Mouse (Mus musculus) thymus, postnatal 14 days (tissue): ENCODE measurements at regions not wholly inside any gene's neighbourhood (a gene's known extent, or its start where the extent isn't known, plus 50 kb on each side); places are given as distances from the start of the nearest gene placed in this dataset.

ENCODE experiments used
- DNase-seq: peaks from one replicate; pipeline ENCODE4 v3.0.0; 2021

DNA sequence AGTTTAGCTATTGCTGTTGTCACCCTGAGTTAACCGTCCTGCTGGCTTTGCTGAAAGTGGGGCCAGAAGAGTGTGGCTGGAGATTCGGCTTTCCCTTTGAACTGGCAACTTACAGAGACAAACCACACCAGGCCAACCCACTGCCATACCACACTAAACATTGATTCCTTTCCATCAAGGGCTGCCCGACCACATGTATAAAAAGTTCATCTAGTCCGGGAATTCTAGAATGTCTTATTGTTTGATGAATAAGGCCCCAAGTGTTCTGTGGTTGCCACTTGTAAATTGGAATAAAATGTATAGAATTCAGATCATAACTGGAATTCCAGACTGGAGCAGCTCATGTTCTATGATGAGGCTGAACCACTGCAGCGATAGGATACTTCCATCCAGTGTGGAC lies 381.0 kb upstream of the Ubash3b start:
- no peak for DNase-seq

DNA sequence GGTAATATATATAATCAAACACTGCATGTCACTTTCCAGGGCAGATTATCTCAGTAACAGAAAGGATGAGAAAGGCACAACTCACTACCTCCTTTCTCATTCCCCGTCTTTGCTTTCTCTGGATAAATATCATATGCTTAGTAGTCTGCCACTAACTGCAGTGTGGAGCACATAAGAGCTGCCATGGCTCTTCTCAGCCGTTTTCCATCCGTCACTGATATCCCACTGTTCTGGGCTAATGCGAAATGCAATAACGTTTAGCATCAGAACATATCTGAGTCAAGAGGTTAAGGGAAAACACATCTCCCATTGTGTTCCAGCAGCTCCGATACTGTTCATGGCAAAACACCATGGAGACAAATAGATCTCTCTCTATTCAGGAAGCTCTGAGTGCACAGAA lies 379.8 kb upstream of the Ubash3b start:
- no peak for DNase-seq

DNA sequence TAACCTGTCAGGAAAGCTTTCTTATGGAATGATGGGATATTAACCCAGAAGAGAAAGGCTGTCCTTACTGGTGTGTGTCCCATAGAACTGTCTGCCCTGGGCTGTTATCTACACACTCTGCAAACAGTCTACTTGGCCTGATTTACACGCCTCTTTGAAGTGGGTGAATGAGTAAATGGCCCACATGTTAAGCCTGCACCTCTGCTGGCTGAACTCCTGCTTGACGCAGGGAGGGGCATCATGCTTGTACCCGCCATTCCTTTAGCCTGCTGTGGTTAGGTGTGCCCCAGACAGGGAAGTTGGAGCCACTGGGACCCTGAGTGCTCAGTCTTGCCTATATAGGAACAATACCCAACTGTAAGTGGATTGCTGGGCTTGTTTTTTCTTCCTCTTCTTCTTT lies 371.3 kb upstream of the Ubash3b start:
- DNase-seq, result no peak

DNA sequence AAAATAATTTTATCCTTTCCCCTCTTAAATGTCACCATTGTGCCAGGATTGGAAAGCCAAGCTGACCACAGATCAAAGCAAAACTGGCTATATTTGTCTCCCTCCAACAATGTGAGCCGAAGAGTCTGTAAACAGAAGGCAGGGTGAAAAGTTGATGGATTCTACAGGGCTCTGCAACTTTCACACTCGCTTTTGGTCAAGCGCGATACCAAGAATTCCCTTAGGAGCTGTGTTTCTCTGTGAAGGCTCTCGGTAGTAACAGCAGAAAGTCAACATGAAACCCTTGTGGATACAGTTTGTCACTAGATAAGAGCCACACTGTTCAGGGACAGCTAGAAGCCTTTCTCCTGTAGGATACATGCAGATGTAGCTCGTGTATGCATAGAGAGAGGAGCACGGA lies 370.8 kb upstream of the Ubash3b start:
- no peak for DNase-seq

DNA sequence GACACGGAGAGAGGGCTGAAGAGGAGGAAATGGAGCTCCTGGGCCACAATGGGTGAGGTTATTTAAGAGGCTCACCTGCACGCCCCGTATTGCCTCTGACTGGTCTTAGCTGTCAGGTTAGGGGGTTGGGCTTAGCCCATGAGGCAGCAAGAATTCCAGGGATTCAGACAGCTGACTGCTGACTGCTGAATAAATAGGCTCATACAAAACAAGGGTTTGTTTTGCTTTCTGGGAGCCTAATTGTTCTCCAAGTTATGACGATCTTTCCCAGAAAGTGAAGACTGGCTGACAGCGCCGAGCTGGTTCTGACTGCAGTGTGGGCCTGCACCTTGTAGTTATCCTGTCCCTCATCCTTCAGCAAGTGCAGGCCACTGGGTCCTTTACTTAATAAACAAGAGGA lies 370.1 kb upstream of the Ubash3b start:
- no peak for DNase-seq

DNA sequence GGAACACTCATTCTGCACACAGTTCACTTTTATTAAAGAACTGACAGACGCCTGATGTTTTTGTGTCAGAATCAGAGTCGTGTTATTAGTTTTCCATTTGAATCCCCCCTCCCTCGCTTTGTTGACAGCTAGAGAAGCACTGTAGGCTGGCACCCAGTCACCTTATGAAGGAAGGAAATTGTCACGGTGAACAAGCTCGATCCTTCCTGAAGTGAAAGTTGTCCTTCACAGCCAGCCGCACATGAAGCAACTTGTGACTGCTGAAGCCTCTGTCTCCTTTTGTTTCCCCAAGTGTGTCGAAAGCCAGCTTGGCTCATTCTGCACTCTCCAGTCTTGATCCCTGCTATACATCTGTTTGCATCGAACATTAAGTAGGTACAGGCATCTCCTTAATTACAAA lies 364.6 kb upstream of the Ubash3b start:
- no peak for DNase-seq

DNA sequence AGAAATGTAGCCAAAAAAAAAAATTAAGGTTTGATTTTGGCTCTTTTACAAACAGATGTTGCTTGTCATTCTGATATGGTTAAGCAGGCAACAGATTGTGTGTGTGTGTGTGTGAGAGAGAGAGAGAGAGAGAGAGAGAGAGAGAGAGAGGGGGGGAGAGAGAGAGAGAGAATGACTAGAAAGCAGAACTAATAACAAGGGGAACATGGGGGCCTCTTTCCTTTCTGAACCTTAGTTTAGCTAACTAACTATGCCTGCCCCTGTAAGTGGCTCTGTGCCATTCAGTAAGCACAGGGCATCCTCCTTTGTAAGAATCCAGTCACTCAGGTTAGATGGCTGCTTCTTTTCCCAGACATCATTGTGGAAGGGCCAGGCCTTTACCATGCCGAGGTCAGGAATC lies 364.0 kb upstream of the Ubash3b start:
- DNase-seq, result no peak

DNA sequence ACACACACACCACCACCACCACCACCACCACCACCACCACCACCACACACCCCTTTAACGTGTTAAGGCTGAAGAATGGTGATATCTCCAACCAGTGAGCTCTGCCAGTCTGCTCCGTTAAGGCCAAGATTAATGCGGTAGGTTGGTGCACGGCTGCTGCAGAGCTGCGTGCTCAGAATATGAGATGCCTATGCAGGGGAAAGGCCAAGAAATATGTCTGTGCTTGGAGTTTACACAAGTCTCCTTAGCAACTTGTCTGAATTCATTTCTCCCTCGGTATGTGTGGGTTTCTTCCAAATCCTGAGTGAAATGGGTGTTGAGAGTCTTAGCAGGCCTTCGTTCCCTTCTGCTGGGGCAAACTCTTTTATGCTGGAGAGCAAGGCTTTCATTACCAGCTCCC lies 363.1 kb upstream of the Ubash3b start:
- DNase-seq, result no peak

DNA sequence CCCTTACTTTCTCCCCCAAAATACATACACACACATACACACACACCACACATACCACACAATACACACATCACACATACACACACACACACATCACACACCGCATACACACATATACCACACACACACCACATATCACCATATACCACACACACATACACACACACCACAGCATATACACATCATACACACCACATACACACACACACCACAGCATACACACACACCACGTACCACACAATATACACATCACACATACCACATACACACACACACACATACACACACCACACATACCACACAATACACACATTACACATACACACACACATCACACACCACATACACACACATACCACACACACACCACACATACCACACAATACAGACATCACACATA lies 362.5 kb upstream of the Ubash3b start:
- DNase-seq, result no peak

DNA sequence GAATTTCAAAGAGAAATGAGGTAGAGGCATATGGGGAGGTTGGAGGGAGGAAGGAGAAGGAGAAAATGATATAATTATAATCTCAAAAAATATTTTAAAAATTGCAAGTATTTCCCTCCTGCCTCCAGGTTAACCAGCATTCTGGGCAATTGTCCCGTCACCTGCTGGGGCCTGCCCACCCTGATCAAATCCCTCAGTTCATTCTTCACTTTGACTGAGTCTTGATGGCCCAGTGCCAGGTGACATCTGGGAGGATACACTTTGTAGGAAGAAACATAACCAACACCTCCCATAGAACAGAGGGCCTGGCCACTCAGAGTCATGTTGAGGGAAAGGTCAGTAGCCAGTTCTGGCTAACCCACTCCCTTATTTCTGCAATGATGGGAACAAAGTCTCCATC lies 360.8 kb upstream of the Ubash3b start:
- no peak for DNase-seq

DNA sequence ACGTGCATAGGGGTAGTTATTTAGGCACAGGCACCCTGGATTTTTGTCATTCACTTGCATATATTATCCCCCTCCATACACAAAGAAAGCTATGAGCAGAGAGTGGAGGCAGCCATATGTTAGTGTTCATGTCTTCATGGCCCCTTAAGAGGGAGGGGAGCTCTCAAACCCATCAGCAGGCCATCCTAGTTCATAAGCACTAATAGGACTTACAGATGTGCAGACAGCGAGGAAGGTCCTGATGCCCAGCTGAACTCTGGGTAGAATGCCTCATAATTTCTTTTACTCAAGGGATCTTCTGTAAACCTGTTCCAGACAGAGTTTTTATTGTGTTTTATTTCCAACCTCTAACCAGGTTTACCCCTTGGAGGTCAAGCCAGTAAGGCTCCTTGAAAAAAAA lies 356.3 kb upstream of the Ubash3b start:
- no peak for DNase-seq

DNA sequence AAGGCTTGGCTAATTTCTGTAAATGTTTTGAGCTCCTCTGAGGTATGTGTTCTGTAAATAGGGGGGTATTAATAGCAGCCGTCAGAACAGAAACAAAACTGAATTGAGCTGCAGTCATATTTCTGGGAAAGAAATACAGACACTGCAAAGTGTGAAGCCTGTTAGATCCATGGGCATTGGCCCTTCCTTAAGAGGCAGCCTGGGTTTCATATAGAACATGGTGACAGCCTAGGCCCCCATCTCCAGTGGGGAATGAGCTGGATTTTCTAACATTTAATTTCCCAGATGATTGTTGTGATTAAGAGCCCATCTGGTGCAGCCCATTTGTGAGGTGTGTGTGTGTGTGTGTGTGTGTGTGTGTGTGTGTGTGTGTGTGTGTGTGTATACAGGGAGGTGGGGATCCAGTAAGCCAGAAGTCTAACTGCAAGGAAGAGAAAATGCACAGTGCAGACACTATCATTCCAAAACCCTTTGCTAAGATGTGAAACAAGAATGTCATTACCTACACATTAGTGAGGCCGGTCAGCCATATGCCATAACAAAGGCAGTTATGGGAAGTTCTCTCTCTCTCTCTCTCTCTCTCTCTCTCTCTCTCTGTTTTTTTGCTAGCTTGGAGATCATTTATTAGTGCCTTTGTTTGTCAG lies 355.7 kb upstream of the Ubash3b start:
- DNase-seq, result no peak

DNA sequence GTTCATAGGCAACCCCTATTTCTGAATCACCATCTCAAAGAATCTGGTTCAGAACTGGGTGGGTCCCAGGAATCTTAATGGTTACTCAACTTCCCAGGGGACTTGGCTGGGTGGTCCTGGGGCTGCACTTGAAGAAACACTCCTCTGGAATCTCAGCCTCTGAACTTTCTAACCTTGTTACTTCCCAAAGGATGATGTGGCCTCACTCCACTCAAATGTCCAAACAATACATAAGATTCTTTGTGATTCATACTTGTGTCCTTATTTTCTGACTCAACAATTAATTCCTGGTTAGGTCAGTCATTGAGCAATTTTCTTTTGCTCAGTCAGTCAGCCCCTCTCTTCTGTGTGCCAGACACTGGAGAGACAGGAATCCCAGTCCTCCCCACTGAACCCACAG lies 353.7 kb upstream of the Ubash3b start:
- no peak for DNase-seq

DNA sequence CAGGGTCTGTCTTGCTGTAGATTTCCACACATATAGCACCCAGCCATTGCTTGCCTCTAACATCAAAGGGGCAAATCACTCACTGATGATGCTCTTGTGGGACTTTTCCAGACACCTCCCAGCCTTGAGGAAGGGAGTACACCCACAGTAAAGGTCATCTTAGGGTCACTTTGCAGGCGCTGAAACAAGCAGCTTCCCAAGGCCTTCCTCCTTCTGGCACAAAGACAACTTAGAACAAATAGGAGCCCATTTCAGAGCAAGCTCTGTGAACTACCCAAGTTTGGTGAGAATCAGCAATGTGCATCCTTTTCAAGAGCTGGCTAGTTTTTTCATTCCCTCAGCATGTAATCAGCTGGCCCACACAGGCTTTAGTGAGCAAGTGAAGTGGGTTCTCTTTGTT lies 352.2 kb upstream of the Ubash3b start:
- DNase-seq, result no peak

DNA sequence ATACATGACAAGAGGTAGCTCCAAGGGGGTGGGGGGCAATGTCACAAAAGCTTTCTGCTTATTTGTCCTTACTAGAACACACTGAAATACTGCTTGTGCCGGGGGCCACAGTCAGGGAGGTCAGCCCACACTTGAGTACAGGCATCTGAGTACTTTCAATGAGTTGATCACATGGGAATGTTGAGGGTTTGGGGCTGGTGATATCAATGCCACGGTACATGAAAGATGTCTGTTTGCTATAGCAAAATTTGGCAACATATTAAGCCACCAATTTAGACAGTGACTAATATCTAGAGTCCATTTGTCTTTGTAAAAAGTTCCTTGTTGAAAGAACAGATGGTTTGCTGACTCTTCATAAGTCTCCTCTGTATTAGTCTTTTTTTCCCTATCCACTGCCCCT lies 348.1 kb upstream of the Ubash3b start:
- no peak for DNase-seq

DNA sequence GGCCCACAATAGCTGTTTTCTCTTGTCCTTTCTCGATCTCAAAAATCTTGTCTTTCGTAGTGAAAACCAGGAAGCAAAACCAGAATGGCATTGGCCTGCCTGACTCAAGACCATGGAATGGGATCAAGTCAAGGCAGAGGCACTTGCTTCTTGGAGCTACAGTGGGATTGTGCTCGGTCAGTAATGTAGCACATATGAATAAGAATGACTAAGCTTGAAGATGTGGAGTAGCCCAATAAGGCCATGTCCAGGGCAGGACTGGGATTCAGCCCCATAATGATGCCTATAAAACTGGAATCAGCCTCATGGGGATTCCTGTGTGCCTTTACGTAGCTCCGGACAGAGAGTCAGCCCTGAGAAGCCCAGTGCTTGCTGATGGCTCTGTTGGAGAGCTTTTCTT lies 347.2 kb upstream of the Ubash3b start:
- no peak for DNase-seq

DNA sequence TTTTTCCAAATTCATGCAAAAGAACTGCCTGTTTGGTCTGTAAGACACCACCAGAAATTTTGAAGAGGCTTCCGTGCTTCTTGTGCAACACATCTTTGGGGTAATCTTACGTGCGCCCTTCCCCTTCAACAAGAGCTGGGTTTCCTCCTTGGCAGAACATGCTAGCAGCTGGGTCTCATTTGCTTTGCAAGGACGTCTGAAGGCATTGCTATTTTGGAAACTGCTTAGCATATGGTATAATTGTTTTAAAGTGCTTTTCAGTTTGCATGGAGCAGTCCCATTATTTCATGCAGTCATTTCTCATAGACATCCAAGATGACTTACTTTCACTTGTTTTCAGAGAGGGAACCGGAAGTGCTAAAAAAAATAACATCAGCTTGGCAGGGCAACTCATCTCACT lies 336.8 kb upstream of the Ubash3b start:
- no peak for DNase-seq

DNA sequence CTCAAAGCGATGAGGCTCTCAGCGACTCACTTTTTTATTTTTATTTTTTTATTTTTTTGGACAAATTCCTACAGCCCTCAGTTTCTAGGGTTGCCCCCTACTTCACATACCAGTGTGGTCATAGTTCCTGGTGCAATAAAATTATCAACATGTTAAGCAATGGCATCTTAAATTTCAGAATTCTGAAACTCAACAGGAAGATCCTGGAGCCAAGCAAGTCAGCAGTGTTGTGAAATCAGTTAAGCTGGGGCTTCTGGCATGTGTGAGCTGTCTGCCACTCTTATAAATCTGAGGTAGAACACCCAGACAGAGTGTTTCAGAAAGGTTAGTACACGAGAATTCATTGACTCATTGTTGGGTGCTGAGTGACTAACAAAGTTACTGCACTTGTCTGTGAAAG lies 328.6 kb upstream of the Ubash3b start:
- no peak for DNase-seq

DNA sequence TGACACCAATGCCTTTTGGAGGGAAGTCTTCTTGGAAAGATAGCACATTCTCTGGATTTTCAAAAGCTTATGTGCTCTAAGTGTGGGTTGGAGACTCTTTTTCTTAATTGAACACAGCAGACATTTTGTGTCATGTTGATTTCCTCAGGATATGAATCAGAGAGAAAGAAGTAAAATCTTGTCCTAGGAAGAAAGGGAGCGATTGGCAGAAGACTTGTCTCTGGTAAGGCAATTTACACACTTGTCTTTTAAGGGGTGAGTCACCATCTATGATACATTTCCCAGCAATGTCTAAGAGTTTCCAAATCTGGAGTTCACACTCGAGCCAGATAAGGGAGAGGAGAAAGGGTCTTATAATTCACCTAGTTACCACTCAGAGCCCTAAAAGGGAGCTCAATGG lies 326.5 kb upstream of the Ubash3b start:
- DNase-seq, result no peak

DNA sequence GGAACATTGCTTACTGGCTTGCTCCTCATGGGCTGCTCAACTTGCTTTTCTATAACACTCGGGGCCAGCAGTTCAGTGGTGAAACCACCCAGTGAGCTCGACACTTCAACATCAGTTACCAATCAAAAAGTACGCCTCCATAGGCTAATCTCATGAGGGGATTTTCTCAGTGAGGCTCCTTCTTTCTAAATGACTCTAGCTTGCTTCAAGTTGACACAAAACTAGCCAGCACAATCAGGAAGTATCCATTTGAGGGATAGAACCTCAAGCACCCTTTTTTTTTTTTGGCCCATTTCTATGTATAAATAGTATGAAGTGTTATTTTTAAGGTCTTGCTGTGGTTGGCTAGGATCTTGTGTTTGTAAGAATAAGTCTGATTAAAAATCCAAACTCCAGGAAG lies 321.7 kb upstream of the Ubash3b start:
- DNase-seq, result no peak

DNA sequence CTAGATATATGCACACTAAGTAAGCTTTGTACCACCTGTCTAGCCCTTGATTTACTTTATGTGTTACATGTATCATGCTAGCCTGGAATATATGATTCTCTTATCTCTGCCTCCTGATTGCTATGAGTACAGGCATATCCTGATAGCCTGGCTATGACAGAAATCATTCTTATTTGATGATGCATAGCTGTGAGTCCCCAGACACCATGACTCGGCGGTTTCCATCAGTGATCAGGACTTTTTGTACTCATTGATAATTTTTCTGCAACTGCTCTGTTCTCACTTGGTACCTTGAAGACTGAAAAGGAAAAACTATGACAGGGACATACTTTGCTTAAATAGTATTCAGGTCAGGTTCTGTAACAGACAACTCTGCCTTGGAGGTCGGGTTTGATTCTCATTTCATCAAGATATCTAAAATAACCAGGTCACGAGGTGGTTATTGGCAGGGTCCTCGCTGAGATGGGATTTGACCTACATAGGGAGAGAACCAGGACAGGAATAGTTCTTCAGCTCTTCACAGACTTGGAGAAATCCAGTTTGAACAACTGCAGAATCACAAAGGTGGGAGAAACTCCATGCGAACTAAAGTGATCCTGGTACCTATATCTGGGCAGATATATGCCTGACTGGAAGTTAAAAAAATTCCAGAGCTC lies 320.2 kb upstream of the Ubash3b start:
- no peak for DNase-seq

DNA sequence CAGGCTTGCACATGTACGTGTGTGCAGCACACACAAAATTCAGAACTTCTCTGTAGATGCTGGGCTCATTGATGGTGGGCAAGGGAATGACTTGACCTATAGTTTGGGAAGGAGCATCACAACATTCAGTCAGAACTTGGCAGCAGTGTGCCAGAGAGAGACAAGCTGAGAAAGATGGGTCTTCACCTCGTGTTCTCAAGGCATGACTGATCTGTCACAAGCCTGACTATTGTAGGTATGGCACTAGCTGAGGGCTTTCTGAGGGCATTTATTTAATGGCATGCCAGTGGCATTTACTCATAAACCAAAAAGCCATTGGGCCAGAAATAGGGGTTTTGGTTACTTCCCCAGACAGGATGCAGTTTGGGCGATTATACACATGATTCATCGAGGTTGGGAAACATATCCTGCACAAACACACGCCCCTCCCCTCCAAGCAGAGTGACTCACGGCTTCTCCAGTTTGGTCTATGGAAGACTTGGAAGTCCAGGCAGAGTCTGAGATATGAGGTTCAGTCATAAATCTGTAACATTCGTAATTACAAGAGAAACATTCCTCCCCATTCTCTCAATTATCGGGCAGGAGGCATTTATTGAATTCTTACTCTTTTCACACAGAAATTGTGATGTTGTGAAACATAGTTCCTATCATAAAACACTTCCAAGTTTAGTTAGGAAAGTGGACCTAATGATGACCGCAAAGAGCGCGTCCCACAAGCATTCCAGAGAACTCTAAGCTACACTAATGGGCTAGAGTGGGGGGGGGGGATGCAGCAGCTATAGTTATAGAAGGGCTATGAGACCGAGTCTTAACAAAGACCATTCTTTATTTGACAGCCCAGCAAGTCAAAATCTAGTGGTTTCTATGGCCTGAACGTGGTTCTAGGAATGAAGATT lies 318.6 kb upstream of the Ubash3b start:
- DNase-seq, result no peak

DNA sequence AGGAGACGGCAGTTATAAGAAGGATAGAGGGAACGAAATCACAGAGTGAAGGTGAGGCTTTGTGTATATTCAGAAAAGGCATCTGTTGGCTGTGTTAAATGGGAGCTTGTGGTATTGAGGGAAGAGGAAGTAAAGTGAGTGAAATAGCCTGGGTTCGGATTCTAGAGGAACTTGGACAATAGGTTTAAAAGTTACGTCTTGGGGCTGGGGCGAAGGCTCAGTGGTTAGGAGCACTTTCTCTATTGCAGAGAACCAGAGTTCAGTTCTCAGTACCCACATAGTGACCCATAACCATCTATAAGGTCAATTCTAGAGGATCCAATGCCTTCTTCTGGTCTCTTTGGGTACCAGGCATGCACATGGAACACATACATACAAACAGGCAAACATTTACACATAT lies 317.6 kb upstream of the Ubash3b start:
- DNase-seq, result no peak

DNA sequence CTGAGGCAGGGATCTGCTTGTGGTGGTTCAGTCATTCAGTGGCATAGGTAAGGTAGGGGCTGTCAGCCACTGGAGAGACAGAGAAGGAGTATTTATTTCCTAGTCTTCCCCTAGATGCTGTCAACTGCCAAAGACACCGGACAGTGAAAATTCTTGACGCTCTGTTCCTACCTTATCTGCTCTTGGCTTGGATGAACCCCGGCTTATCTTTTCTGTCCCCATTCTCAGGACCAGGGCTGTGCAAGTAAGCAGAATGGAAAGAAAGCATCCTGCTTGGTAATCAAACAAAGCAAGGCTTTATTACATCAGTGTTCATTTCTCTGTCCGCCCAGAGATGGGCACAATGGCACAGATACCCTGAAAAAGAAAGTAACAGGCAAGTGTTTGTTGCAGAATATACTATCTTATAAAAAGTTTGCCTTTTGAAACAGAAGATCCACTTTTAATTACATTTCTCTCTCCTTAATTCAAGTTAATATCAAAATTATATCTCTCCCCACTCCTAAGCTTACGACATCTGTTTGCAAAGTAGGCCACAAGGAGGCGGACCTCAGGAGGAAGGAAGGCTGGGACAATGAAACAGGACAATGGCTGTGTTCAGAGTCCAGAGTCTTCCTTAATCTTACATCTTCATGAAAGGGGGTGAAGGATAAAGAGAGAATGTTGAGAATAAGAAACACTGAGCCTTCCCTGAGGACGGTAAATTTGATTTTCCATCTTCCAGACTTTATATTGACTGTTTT lies 316.8 kb upstream of the Ubash3b start:
- DNase-seq, result no peak
